Mouse (Mus musculus): ENCODE results near the gene Nr1h2. TPM values are rescaled to one million over a fixed set of nuclear protein-coding genes. Genes with fewer than 3 reads are reported as not detected.

The Nr1h2 gene
- polyA plus RNA-seq, 1 experiment from 2014 or later: 53.5 TPM

DNA sequence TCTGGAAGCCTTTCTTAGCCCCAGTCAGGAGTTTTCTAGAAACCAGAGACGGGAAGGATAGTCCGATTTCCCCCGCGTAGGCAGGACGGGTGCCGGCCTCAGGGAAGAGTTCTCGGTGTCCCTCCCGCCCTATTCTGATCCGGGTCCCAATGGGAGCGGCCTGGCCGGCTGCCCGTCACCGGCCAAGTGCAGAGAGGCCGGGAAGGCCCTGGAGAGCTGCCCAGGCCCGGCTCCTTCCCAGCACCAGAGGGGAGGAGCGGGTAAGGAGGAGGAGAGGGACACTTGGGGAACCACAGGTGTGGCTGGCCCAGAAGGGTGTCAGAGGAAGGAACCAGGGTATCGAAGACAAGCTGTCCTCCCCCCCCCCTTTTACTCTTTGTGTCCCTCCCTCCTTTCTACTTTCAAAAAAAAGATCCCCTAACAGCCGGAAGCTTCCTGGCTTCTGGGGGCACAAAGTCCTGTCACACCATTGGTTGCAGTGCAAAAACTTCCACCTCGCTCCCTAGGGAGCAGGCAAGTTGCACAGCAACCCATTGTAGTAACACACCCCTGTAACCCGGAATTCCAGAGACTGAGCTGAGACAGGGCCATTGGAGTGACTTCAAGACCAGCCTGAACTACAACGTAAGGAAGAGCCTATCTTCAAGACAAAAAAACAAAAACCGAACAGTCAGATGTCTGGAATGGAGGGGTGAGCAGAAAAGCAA, 28.5 kb downstream of the Nr1h2 start:
- H3K9ac ChIP-seq: peak overlapping the region; percentile 65
- 10% methylated on average over 22 of the region's 22 CpGs for WGBS
- peaks cover 28% of the 10 kb centered on the region for H3K4me1 ChIP-seq
- peaks cover 96% of the 10 kb centered on the region for H3K27me3 ChIP-seq (replicated peaks)
- H3K4me2 ChIP-seq: peak overlapping the region; percentile 57
- ATAC-seq (ENCODE audit: extremely low read depth, insufficient number of reproducible peaks, low FRiP score, low TSS enrichment): no peak; the same call in 1 of the 2 replicates
- peak overlapping the region; percentile 34 for H3K4me3 ChIP-seq
- no peaks in the 10 kb centered on the region for H3K9me3 ChIP-seq
- 0 out of 2 replicates have a peak overlapping the region, but pooled peaks have one; percentile 7 for H3K27ac ChIP-seq (replicated peaks)
- no peaks in the 10 kb centered on the region for H3K36me3 ChIP-seq

DNA sequence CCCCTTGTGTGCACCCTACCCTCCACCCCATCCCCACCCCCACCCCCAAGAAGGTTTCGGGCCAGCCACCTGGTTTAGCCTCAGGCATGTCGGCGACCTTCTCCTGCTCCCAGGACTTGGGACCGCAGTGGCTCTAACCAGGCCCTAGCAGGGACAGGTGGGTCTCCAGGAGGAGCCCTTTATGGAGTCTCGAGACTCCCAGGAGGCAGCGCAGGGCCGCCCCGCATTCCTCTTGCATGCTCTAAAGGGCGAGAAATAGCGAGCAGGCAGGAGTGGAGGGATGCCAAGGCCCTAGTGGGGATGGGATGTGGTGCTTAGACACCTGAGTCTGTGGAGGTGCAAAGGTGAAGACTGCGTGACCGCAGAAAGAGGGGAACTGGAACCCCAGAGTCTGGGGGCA, 29.2 kb downstream of the Nr1h2 start, which contains the start of gene Mybpc2:
Mybpc2 (minus strand) TSS at position 155 of the 400 bp plus-strand sequence.
- ATAC-seq (ENCODE audit: extremely low read depth, insufficient number of reproducible peaks, low FRiP score, low TSS enrichment): no peak
- 18% methylated on average over 12 of the region's 12 CpGs for WGBS
- Histone ChIP-seq H3K27ac (replicated peaks) (0 out of 2 replicates have a peak within 1 kb of the TSS, but pooled peaks have one; percentile 7), H3K9me3 (no peaks in the 10 kb centered on the region), H3K4me2 (peak within 1 kb of the TSS; percentile 57), H3K27me3 (replicated peaks) (peaks cover 91% of the 10 kb centered on the region), H3K9ac (peak within 1 kb of the TSS; percentile 65), H3K36me3 (no peaks in the 10 kb centered on the region), H3K4me3 (peak within 1 kb of the TSS; percentile 34), H3K4me1 (peaks cover 28% of the 10 kb centered on the region)

DNA sequence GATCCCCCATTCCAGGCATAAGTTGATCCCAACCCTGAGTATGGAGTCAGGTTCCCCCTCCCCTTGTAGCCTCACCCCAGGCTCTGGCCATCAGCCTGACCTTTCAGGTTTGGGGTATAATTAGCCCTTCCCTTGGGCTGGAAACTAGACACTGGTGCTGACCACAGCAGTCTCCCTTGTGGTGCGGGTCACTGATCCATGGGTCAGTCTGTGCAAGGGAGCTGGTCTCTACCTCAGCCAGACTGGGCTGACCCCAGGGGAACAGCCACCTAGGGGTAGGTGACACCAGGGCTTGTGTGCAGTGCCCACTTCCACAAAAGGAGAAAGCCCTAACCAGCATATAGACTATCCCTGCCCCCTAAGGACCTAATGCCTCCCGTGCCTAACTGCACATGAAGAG, 30.7 kb downstream of the Nr1h2 start:
- Histone ChIP-seq H3K4me1 (peaks cover 23% of the 10 kb centered on the region), H3K4me2 (no peak overlapping the region), H3K9ac (no peak overlapping the region), H3K9me3 (no peaks in the 10 kb centered on the region), H3K4me3 (no peak overlapping the region), H3K27me3 (replicated peaks) (peaks cover 90% of the 10 kb centered on the region), H3K36me3 (no peaks in the 10 kb centered on the region), H3K27ac (replicated peaks) (no peak overlapping the region)
- WGBS: 63% methylated on average over 2 of the region's 2 CpGs
- no peak for ATAC-seq (ENCODE audit: extremely low read depth, insufficient number of reproducible peaks, low FRiP score, low TSS enrichment)

DNA sequence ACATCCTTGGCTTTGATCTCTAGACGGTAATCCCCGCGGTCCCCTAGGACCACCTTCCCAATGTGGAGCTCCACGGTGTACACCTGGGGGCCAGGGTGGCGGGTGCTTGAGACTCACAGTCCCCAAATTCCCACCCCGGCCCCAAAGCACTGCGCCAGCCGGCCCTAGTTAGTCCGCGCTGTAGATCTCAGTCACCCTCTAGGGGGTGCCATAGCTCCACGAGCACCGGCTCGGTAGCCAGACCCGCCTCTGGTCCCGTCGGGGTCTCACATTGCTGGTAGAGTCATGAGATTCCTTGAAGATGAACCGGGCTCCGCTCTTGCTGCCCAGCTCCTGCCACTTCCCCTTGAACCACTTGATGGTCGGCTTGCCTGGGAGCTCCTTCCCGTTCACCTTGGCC, 32.0 kb downstream of the Nr1h2 start:
- Histone ChIP-seq H3K4me1 (peaks cover 19% of the 10 kb centered on the region), H3K4me2 (peak overlapping the region; percentile 51), H3K9ac (peak overlapping the region; percentile 63), H3K27ac (replicated peaks) (no peak overlapping the region), H3K27me3 (replicated peaks) (peaks cover 89% of the 10 kb centered on the region), H3K9me3 (no peaks in the 10 kb centered on the region), H3K4me3 (0 out of 2 replicates have a peak overlapping the region, but pooled peaks have one; percentile 11), H3K36me3 (no peaks in the 10 kb centered on the region)
- WGBS: 2% methylated on average over 20 of the region's 20 CpGs
- ATAC-seq (ENCODE audit: extremely low read depth, insufficient number of reproducible peaks, low FRiP score, low TSS enrichment): no peak

DNA sequence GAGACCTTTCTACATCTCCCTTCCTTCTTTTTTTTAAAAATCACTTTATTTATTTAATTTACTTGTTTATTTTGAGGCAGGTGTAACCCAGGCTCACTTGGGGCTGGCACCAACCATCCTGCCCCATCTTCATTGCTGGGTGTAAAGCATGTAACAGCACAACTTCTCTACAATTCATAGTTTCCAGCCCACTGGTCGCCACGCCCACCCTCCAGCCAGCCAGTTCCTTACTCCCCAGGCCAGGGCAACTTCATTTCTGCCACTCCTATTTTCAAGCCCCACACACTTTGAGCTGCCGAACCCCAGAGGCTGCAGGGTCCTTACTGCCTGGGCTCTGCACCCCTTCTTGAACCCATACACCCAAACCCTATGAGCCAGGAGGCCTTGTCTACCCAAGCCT, 32.8 kb downstream of the Nr1h2 start:
- Histone ChIP-seq H3K9ac (no peak overlapping the region), H3K27me3 (replicated peaks) (peaks cover 88% of the 10 kb centered on the region), H3K4me2 (no peak overlapping the region), H3K4me3 (no peak overlapping the region), H3K9me3 (no peaks in the 10 kb centered on the region), H3K36me3 (no peaks in the 10 kb centered on the region), H3K4me1 (peaks cover 19% of the 10 kb centered on the region), H3K27ac (replicated peaks) (no peak overlapping the region)
- no peak for ATAC-seq (ENCODE audit: extremely low read depth, insufficient number of reproducible peaks, low FRiP score, low TSS enrichment)
- WGBS: 67% methylated on average over 3 of the region's 3 CpGs

DNA sequence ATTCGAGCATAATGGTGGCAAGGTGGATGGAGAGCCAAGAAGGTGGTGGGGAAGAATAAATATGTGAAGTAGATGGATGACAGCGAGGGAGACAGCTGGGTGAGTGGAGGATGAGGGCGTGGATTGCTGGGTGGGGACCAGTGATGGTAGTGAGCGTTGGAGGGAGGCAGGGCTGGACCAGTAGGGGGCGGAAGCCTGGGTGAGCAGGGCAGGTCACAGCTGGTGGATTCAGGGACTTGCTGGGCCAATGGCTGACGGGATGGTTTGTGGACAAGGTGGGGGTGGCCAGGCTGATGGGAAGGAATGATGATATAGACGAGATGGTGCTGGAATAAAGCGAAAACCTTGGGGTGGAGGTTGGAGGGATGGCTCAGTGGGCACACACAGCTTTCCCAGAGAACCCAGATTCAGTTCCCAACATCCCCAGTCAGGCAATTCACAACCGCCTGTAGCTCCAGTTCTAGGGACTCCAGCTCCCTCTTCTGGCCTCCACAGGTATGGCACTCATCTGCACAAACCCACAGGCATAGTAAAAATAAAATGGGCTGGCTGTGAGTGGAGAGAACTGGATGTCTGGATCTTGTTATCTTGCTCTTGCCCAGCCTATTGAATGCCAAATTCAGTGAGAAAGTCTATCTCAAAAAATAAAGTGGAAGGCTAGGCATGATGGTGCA, 34.4 kb downstream of the Nr1h2 start:
- ATAC-seq (ENCODE audit: extremely low read depth, insufficient number of reproducible peaks, low FRiP score, low TSS enrichment): no peak
- Histone ChIP-seq H3K27ac (replicated peaks) (no peak overlapping the region), H3K27me3 (replicated peaks) (peaks cover 86% of the 10 kb centered on the region), H3K9me3 (no peaks in the 10 kb centered on the region), H3K4me1 (peaks cover 5% of the 10 kb centered on the region), H3K36me3 (no peaks in the 10 kb centered on the region), H3K4me2 (no peak overlapping the region), H3K9ac (no peak overlapping the region), H3K4me3 (no peak overlapping the region)
- WGBS: 60% methylated on average over 9 of the region's 9 CpGs

DNA sequence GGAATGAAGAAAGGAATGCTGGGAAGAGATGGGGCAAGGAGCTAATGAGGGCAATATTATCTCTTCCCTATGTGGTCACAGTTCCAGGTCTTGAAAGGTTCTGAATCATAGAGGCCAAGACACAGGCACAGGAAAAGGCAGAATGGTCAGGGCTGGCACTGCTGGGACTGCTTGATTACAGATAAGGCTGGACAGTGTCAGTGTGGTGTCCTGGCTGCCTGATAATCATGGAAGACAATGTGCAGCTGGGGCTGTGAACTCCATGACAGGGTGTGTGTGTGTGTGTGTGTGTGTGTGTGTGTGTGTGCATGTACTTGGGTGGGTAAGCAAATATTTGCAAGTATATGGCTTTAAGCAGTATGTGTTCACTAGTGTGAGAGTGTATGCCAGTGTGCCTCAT, 46.3 kb downstream of the Nr1h2 start:
- Histone ChIP-seq H3K36me3 (no peaks in the 10 kb centered on the region), H3K9ac (no peak overlapping the region), H3K9me3 (no peaks in the 10 kb centered on the region), H3K4me3 (no peak overlapping the region), H3K4me1 (no peaks in the 10 kb centered on the region), H3K27me3 (replicated peaks) (peaks cover 39% of the 10 kb centered on the region), H3K27ac (replicated peaks) (no peak overlapping the region), H3K4me2 (no peak overlapping the region)
- ATAC-seq (ENCODE audit: extremely low read depth, insufficient number of reproducible peaks, low FRiP score, low TSS enrichment): no peak

DNA sequence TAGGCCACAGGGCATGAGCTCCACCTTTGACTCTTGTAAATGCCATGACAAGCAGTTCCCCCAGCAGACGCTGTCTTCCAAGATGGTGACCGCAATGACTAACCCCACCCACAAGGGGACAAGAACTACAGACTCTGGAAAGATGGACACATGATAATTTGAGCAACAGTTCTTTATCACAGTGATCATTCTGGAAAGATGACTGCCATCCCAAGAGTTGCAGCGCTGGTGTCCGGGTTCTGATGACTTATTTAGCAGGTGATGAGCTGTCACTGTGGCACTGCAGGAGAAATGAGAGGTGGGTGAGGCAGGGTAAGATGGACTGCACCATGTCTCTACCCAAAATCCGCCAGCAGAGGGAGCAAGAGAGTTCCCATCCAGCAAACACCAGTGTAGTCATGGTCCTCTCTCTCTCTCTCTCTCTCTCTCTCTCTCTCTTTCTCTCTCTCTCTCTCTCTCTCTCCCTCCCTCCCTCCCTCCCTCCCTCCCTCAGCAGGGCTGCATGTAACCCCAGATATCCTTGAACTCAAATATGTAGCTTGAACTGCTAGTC, 52.1 kb downstream of the Nr1h2 start:
- Histone ChIP-seq H3K9me3 (no peaks in the 10 kb centered on the region), H3K36me3 (no peaks in the 10 kb centered on the region; the same call in 1 of the 2 replicates), H3K27ac (replicated peaks) (no peak overlapping the region), H3K4me3 (no peak overlapping the region), H3K4me1 (peaks cover 8% of the 10 kb centered on the region), H3K4me2 (no peak overlapping the region), H3K27me3 (replicated peaks) (peaks cover 39% of the 10 kb centered on the region), H3K9ac (no peak overlapping the region)
- 35% methylated on average over 5 of the region's 5 CpGs for WGBS
- no peak for ATAC-seq (ENCODE audit: extremely low read depth, insufficient number of reproducible peaks, low FRiP score, low TSS enrichment)

DNA sequence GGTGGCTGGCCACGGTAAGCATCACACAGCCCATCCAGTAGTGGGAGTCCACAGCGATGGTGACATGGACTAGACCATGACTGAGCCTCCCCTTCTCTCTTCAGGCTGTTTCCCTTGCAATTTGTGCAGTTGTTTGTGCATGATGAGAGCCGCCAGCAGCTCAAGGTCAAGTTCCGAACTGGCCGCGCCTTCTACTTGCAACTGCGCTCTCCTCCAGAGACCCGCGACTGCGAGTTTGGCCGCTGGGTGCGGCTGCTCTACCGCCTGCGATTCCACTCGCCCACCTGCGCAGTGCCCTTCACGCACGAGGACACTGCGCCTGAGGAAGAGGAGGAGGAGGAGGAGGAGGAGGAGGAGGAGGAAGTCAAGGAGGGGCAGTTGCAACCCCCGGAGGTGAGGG, 53.7 kb downstream of the Nr1h2 start:
- Histone ChIP-seq H3K36me3 (no peaks in the 10 kb centered on the region; the same call in 1 of the 2 replicates), H3K4me1 (peaks cover 16% of the 10 kb centered on the region), H3K27ac (replicated peaks) (no peak overlapping the region), H3K9me3 (no peaks in the 10 kb centered on the region), H3K9ac (no peak overlapping the region), H3K4me2 (no peak overlapping the region), H3K27me3 (replicated peaks) (peaks cover 39% of the 10 kb centered on the region), H3K4me3 (no peak overlapping the region)
- ATAC-seq (ENCODE audit: extremely low read depth, insufficient number of reproducible peaks, low FRiP score, low TSS enrichment): no peak
- WGBS: 43% methylated on average over 20 of the region's 20 CpGs

Data from heart, embryonic 13.5 days (tissue).